ENCODE assay signal across 23 mouse cellular contexts in genomic region chr8:79153637-79154036, GRCm38 (mm10).
"Had no signal": no experiment of that assay in that cellular context is flagged by ENCODE, and none has a peak within 500 bp of the region (broad histone marks: within the 10 kb centered on the region; RNA-seq: fewer than 3 reads in every experiment).

No protein-coding gene starts in this region.

- H3K4me3 ChIP-seq: gastrocnemius, adult 2 months; heart, embryonic 10.5 days; heart, embryonic 12.5 days; hindbrain, embryonic 10.5 days; hindbrain, embryonic 12.5 days; intestine, embryonic 15.5 days; layer of hippocampus, adult 2 months; left cerebral cortex, adult 2 months; limb, embryonic 10.5 days; limb, embryonic 12.5 days; liver, embryonic 12.5 days had no signal

- H3K27me3 ChIP-seq: heart, embryonic 12.5 days; hindbrain, embryonic 12.5 days; intestine, embryonic 15.5 days; limb, embryonic 12.5 days; liver, embryonic 12.5 days had no signal

- ATAC-seq: inflammation-experienced regulatory T-cells, adult 6 months; intestine, embryonic 15.5 days; liver, embryonic 12.5 days had no signal

- H3K4me2 ChIP-seq: heart, embryonic 12.5 days; hindbrain, embryonic 12.5 days; hindbrain, embryonic 14.5 days; intestine, embryonic 15.5 days; limb, embryonic 12.5 days; liver, embryonic 12.5 days had no signal

- H3K9ac ChIP-seq: heart, embryonic 12.5 days; hindbrain, embryonic 12.5 days; hindbrain, embryonic 14.5 days; intestine, embryonic 15.5 days; limb, embryonic 12.5 days; liver, embryonic 12.5 days; liver, embryonic 14.5 days had no signal

- DNase-seq: gastrocnemius, adult 2 months; gastrocnemius, postnatal 10 days; gastrocnemius, postnatal 25 days; heart, adult 18-20 months; heart, postnatal 10 days; heart, postnatal 4 days; kidney, adult 18-20 months; kidney, postnatal 10 days; kidney, postnatal 4 days; liver had no signal

- H3K27ac ChIP-seq: gastrocnemius, adult 2 months; heart, embryonic 10.5 days; hindbrain, embryonic 10.5 days; hindbrain, embryonic 12.5 days; hindbrain, embryonic 14.5 days; intestine, embryonic 15.5 days; layer of hippocampus, adult 2 months; left cerebral cortex, adult 2 months; limb, embryonic 10.5 days; limb, embryonic 12.5 days; liver, embryonic 12.5 days; liver, embryonic 14.5 days had no signal

- H3K9me3 ChIP-seq: heart, embryonic 10.5 days; heart, embryonic 12.5 days; hindbrain, embryonic 10.5 days; hindbrain, embryonic 12.5 days; intestine, embryonic 15.5 days; limb, embryonic 10.5 days; limb, embryonic 12.5 days; liver, embryonic 12.5 days had no signal

- H3K36me3 ChIP-seq: liver, embryonic 12.5 days had no signal

- H3K4me1 ChIP-seq: hindbrain, embryonic 12.5 days; liver, embryonic 12.5 days had no signal
